Mouse (Mus musculus): ENCODE measurements at regions not wholly inside any gene's neighbourhood (a gene's known extent, or its start where the extent isn't known, plus 50 kb on each side); places are given as distances from the start of the nearest gene placed in this dataset.

- DNase-seq (ENCODE audit: low spot score in 2 of 2): no peak
Observed at GRCm38 (mm10) chr5:51763599-51763998, 196.1 kb upstream of the Ppargc1a start.

DNA sequence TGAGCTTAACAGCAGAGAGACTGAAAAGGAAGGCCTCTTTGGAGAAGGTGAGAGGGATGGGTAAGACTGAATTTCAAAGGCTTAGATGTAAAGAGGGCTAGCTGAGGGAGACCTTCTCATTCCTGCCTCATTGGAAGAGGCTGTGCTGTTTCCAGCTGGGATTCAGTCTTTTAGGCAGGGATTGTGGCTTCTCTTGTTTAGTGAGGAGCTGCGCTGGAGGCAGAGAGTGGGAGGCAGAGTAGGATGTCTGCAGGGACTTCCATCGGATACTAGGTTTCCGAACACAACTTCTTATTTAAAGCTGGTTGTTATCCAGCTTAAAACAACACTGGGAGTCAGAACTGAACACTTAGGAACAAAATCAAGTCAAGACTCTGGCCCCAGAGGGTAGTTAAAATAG lies 194.8 kb upstream of the Ppargc1a start:
- no peak for DNase-seq (ENCODE audit: low spot score in 2 of 2)

DNA sequence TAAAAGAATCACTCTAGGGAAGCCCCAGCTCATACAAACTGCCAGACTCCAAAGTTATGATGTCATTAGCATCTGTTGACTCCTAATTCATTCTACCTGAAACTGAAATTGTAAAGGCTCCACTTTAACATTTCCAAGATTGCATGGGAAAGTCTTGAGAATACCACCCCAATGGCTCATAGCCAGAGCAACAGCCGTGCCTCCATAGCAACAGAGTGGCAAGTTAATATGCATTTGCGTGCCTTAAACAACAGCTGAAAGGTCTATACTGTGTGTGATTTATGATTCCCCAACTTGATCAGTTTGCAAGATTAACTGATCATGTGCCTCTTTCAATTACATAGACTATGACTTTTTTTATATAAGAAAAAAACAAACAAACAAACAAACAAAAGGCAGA lies 190.8 kb upstream of the Ppargc1a start:
- no peak for DNase-seq (ENCODE audit: low spot score in 2 of 2)

- DNase-seq (ENCODE audit: low spot score in 2 of 2): no peak
Observed at GRCm38 (mm10) chr5:51757864-51758263, 190.3 kb upstream of the Ppargc1a start.

DNA sequence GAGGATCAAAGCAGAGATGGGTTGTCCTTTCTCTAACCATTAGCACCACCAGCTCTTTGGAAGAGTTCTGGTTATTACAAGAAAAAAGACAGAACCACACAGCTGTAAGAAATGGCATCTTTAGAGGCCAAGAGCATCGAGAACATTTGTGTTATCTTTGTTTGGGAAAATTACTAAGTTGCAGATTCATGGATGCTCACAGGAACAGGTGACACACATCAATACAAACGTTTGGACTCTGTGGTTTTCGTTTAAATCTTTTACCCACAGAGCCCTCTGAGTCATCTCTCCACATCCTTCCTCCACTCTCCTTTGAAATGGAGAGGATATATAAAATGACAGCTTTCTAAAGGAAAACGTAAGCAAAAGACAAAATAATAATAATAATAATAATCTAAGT lies 184.5 kb upstream of the Ppargc1a start:
- DNase-seq (ENCODE audit: low spot score in 2 of 2): no peak

DNA sequence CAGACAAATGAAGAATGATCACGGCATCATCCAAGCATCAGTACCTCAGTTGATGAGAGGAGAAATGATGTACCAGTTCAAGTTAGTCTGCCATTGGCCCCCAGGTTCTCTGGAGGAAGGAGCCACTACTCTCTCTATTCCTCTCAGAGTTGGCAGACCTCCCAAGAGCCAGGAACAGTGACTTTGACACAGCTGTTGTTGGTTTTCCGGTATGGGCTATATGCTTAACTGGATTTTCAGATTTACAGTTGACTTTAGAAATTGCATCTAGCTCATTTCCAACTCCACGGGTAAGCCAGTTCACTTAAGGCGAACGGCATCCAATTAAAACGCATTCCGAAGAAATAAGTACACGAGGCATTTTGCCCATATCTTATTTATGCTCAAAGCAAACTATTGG lies 182.9 kb upstream of the Ppargc1a start:
- no peak for DNase-seq (ENCODE audit: low spot score in 2 of 2)

DNA sequence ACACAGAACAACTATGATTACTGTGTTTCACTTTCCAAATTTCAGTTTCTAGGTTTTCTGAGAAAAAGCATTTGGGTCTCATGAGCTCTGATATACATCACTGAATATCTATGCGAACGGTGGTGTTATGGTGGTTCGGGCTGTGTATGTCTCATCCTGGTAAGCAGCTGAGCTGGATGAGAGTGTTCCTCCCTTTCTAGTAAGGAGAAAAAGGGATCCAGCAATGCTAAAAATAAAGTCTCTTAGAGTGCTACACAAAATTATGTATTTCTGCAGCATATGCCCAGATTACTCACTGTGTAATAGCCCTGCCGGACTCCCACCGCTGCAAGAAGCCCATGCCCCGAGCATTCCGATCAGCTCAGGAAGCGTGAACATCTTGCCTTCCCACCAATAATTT lies 173.4 kb upstream of the Ppargc1a start:
- no peak for DNase-seq (ENCODE audit: low spot score in 2 of 2)

GRCm38 (mm10) chr5:51730241-51730640 lies 162.7 kb upstream of the Ppargc1a start:
- no peak for DNase-seq (ENCODE audit: low spot score in 2 of 2)

- no peak for DNase-seq (ENCODE audit: low spot score in 2 of 2)
Observed at GRCm38 (mm10) chr5:51729771-51730170, 162.2 kb upstream of the Ppargc1a start.

DNA sequence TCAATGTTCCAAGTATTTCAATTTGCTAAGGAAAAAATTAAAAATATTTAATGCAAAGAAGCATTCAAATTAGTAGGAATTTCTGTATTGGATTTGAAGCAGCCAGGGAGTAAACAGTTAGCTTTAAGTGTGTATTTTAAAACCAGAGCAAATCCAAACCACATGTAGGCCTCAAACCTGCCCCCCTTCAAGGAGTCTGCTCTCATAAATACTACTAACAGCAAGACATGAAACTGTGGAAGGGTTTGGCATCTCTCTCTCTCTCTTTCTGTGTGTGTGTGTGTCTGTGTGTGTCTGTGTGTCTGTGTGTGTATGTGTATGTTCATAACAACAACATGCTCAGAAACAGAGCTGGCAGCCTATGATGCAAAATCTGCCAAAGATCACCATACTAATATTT lies 159.2 kb upstream of the Ppargc1a start:
- no peak for DNase-seq (ENCODE audit: low spot score in 2 of 2)

DNA sequence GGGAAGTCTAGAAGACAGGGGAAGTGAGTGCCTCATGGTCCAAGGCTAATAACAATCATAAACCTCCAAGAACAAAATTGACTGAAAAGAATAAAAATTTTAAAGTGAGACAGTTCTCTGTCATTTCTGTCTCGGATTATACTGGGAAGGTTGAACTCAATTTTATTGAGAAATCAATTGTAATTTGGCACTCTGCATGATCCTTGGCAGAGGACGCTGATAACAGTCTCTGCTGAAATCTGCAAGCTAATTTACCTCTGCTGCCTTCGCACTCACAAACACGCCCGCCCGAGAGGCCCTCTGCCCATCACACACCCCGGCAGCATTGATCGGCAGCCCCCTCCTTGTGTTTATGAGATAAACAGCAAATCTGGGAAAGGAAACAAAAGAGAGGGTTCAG lies 151.4 kb upstream of the Ppargc1a start:
- DNase-seq (ENCODE audit: low spot score in 2 of 2): no peak

DNA sequence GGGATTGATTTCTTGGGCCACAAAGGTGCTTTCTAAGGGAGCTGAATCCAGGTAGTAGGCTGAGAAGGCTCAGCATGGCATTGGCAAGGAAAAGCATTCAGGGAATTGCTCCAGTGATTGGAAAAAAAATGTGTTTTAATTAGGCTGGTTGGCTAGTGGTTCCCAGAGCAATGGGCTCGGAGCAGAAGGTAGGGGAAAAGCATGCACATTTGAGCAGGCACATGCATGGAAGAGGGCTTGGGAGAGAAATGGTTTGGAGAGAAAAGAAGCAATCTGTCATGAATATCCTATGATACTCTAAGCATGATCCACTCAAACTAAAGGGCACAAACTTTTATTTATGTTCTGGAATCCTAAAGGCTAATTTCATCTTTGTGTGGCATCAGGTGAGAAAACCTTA lies 150.9 kb upstream of the Ppargc1a start:
- no peak for DNase-seq (ENCODE audit: low spot score in 2 of 2)

- DNase-seq (ENCODE audit: low spot score in 2 of 2): no peak
Observed at GRCm38 (mm10) chr5:51711860-51712560, 144.5 kb upstream of the Ppargc1a start.

DNA sequence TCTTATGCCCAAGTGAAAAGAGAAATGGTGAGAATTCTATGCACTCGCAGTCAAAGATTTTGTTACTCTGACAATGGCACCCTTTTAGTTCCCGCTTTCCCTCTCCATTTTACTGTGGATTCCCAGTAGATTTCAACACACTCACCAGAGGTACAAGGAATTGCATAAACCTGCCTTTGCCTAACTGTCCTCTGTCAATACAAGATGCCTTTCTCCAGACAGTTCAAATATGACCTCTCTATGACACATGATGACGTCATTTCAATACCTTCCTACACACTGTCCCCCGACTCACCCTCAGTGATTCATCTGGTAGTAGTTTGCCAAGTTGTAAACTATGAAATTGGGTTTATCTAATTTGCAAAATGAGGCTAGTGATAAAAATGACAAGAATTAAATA lies 143.1 kb upstream of the Ppargc1a start:
- no peak for DNase-seq (ENCODE audit: low spot score in 2 of 2)

GRCm38 (mm10) chr5:51709447-51709991 lies 142.0 kb upstream of the Ppargc1a start:
- DNase-seq (ENCODE audit: low spot score in 2 of 2): no peak

- DNase-seq (ENCODE audit: low spot score in 2 of 2): no peak
Observed at GRCm38 (mm10) chr5:51679884-51680283, 112.4 kb upstream of the Ppargc1a start.

GRCm38 (mm10) chr5:51671190-51671589 lies 103.7 kb upstream of the Ppargc1a start:
- no peak for DNase-seq (ENCODE audit: low spot score in 2 of 2)

DNA sequence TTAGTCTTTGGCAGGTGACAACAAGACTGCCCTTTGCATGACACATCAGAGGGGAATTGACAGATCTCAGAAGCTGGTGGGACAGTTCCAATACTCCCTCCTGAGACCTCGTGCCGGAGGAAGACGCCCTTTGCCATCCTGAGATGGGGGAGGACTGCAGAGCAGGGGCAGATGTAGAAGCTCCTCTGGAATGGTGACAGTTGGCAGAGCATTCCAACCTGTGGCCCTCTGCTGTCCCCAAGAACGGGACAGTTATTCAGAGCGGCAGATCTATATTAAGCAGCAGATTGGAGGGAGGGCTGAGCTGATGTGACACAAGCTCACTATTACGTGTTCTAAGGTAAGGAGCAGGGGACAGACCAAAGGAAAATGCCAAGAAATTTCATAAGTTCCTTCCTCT lies 97.7 kb upstream of the Ppargc1a start:
- no peak for DNase-seq (ENCODE audit: low spot score in 2 of 2)

- DNase-seq (ENCODE audit: low spot score in 2 of 2): no peak
Observed at GRCm38 (mm10) chr5:51658232-51658896, 90.8 kb upstream of the Ppargc1a start.

- DNase-seq (ENCODE audit: low spot score in 2 of 2): no peak
Observed at GRCm38 (mm10) chr5:51653507-51653906, 86.0 kb upstream of the Ppargc1a start.

DNA sequence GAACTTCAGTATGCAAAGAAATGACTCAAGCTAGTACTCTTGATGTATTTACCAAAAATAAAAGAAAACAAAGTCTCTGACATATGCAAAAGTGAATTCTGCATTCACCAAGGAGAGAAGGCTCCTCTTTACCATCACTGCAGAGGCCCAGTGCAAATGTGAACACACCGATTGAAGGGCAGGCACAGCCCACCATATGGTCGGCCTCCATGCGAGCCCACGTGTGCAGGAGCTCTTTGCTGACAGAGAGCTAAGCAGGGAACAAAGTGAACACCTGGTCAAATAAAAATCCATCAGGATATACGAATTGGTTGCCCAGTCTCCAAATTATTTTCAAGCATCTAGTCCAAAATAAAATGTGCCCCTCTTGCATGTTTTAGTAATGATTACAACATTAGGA lies 56.9 kb upstream of the Ppargc1a start:
- no peak for DNase-seq (ENCODE audit: low spot score in 2 of 2)
